Mouse (Mus musculus) heart, adult 2 months (tissue): ENCODE data around the gene 4933415A04Rik. TPM values are rescaled to one million over a fixed set of nuclear protein-coding genes. Genes with fewer than 3 reads are reported as not detected.

ENCODE experiments used
- DNase-seq, 2 experiments: peaks; one replicate each; pipeline ENCODE4 v3.0.0; 2021
- H3K27ac ChIP-seq: fragments of 200-600 bp; 2 replicates; pipeline ENCODE4 v1.8.1; 2022
- H3K27me3 ChIP-seq: fragments of 200-500 bp; 2 replicates; pipeline ENCODE4 v1.6.1; 2012; ENCODE audit warnings: mild to moderate bottlenecking, low read length, inconsistent platforms, mixed read lengths; ENCODE audit not compliant: control insufficient read depth, insufficient read depth
- H3K36me3 ChIP-seq: fragments of 200-500 bp; 2 replicates; pipeline ENCODE4 v1.6.1; 2012; ENCODE audit warnings: low read length, inconsistent platforms; ENCODE audit not compliant: control insufficient read depth, insufficient read depth
- H3K4me1 ChIP-seq: fragments of 200-500 bp; 2 replicates; pipeline ENCODE4 v1.6.1; 2011; ENCODE audit warnings: low read length; ENCODE audit not compliant: control insufficient read depth, insufficient read depth
- H3K4me3 ChIP-seq: fragments of 200-600 bp; 2 replicates; pipeline ENCODE4 v1.8.1; 2022
- H3K79me2 ChIP-seq: fragments of 200-500 bp; replicated peaks from 2 replicates; pipeline ENCODE4 v1.6.1; 2012; ENCODE audit warnings: mild to moderate bottlenecking, inconsistent platforms, low read length, moderate library complexity, mixed read lengths; ENCODE audit not compliant: control insufficient read depth, insufficient read depth
- H3K9ac ChIP-seq: fragments of 200-500 bp; 2 replicates; pipeline ENCODE4 v1.6.1; 2012; ENCODE audit warnings: low read depth, mild to moderate bottlenecking, control low read depth, inconsistent platforms, low read length, mixed read lengths
- CTCF ChIP-seq: fragments of 200-600 bp; IDR thresholded peaks from 2 replicates; pipeline ENCODE4 v1.8.1; 2022; ENCODE audit warnings: antibody characterized with exemption, mild to moderate bottlenecking, moderate library complexity
- EP300 ChIP-seq: fragments of 200-500 bp; IDR thresholded peaks from 2 replicates; pipeline ENCODE4 v1.6.1; 2011; ENCODE audit warnings: low read depth, low read length, control low read depth; ENCODE audit not compliant: insufficient read depth
- POLR2A ChIP-seq: fragments of 200-500 bp; IDR thresholded peaks from 2 replicates; pipeline ENCODE4 v1.6.1; 2011; ENCODE audit warnings: mild to moderate bottlenecking, low read depth, low read length, control low read depth; ENCODE audit not compliant: insufficient read depth
- WGBS: fragments of 180-500 bp; shearing (Covaris S2); methylation state at CpG from one replicate; pipeline ENCODE4 v1.1.7; 2018; 5-methylcytosine and 5-hydroxymethylcytosine counted together
- intact Hi-C: fragments of 180-260 bp; cut with DNase I; formaldehyde crosslinking; loops from one replicate; pipeline ENCODE4 v1.15.1; 2025
- long read RNA-seq: library from polyadenylated mRNA; stranded (forward); transcript quantifications from one replicate; pipeline ENCODE4 v2.0.0, GENCODE M21; 2021
- polyA plus RNA-seq: library from polyadenylated mRNA; depleted of rRNA; stranded (reverse); fragments of >200 nt; gene quantifications from 2 replicates; pipeline ENCODE4 v1.2.3, GENCODE M21; 2012; rRNA removed
- total RNA-seq, 2 experiments: library from RNA; stranded (reverse); gene quantifications; 2 replicates each; pipeline ENCODE4 v1.2.3; 2021

Gene 4933415A04Rik
- total RNA-seq (under 1 TPM; 0.26 to 0.68 TPM), polyA plus RNA-seq (0.23 and 0.29 TPM in 2 replicates)
- long read RNA-seq: 0 reads

DNA sequence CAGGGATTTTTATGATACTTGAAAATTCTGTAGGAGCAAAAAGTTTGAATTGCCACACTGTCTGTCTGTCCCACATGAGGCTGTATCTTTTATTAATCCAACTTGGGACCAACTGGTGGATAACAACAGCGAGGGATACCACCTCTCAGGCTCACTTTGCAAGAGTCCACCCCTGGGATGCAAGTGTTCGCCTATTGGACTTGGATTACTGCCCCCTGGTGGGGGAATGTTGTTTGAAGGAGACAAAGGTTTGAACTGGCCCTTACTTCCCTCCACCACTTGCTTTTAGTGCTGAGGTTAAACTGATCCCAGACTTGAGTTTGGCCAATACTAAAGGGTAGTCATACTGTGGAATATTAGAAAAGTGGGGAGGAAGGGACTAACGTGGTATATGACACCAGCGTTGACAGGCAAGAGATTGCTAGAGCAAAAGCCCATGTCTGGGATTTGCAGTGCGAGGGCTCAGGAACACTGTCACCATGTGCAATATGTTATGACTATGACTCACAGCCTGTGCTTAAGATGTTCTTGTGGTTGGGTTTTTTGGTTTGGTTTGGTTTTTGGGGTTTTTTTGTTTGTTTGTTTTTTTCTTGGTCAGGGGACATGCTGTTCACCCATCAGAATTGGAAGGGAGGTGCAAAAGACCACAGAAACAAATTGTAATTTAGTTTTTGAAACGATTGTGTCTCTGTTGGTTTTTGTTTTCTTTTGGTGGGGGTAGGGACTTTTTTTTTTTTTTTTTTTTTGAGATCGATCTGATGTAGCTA lies at the start of gene 4933415A04Rik:
Gene 4933415A04Rik, plus strand, starts transcription at position 717 of the 767 bp plus-strand sequence.
- H3K27ac ChIP-seq: no peak within 1 kb of the TSS
- no peak within 1 kb of the TSS for H3K4me3 ChIP-seq
- H3K9ac ChIP-seq: no peak within 1 kb of the TSS
- no peaks in the 10 kb centered on the region for H3K79me2 ChIP-seq
- no peaks in the 10 kb centered on the region for H3K36me3 ChIP-seq
- peak; percentile 60 to 69 for DNase-seq
- TF ChIP-seq EP300 (no peak), CTCF (peak; percentile 87), POLR2A (no peak)
- H3K27me3 ChIP-seq: no peaks in the 10 kb centered on the region
- no peaks in the 10 kb centered on the region for H3K4me1 ChIP-seq
- intact Hi-C loops: loop anchor here (1.0 to 5.0 kb wide), 5 partner anchors 16 to 134 kb away; partner anchors contain the start of gene Ccnjl
- 60% methylated on average over 7 of the region's 7 CpGs for WGBS

GRCm38 (mm10) chr11:43537074-43537473 lies 49.8 kb upstream of the 4933415A04Rik start:
- no peaks in the 10 kb centered on the region for H3K27me3 ChIP-seq
- H3K4me3 ChIP-seq: no peak overlapping the region
- H3K9ac ChIP-seq: no peak overlapping the region
- intact Hi-C loops: no loop called here
- no peaks in the 10 kb centered on the region for H3K36me3 ChIP-seq
- H3K4me1 ChIP-seq: no peaks in the 10 kb centered on the region
- H3K27ac ChIP-seq: no peak overlapping the region
- no peak for DNase-seq
- no peak for TF ChIP-seq CTCF
- TF ChIP-seq POLR2A: no peak
- no peak for TF ChIP-seq EP300
- H3K79me2 ChIP-seq: peaks cover 1% of the 10 kb centered on the region; the same call in 1 of the 2 replicates
- 88% methylated on average over 6 of the region's 6 CpGs for WGBS

GRCm38 (mm10) chr11:43539863-43540262 lies 47.0 kb upstream of the 4933415A04Rik start:
- Histone ChIP-seq H3K27me3 (no peaks in the 10 kb centered on the region), H3K79me2 (peaks cover 1% of the 10 kb centered on the region; the same call in 1 of the 2 replicates), H3K9ac (no peak overlapping the region), H3K4me1 (peaks cover 1% of the 10 kb centered on the region; the same call in 1 of the 2 replicates), H3K36me3 (no peaks in the 10 kb centered on the region), H3K27ac (no peak overlapping the region), H3K4me3 (no peak overlapping the region)
- intact Hi-C loops: no loop called here
- DNase-seq: no peak
- TF ChIP-seq POLR2A (no peak), EP300 (no peak), CTCF (no peak)
- WGBS: 51% methylated on average over 6 of the region's 6 CpGs

DNA sequence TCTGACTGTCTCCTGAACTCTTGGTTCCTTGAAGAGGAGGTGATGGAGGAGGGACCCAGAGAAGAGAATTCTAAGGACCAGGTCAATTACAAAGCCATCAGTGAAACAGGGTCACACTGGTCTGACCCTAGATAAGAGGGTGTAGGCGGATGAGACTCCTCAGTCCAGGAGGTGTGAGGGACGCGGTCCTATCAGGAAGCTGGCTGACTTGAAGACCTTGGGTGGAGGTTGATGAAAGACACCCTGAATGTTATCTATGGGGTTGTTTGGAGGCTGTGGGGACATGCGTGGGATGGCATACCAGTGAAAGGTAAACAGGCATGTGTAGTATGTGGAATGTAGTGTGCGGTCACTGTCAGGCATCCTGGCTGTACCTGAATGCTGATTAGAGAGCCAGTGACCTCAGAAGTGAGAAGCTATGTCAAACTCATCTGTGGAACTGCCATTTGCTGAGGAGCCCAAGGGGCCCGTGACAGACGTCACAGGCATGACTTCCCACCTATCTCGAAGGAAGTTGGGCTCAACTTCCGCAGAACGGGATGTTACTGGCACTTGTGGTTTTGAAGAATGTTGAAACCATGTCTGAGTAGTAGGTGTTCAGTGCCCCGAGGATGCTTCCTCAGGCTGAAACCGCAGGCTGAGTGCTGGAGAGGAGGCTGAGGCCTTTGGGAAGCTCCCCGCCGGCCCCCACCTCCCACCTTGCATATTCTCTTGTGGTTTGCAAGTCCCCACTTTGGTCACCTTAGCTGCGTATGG lies 43.0 kb upstream of the 4933415A04Rik start:
- H3K4me1 ChIP-seq: peaks cover 4% of the 10 kb centered on the region
- WGBS: 69% methylated on average over 15 of the region's 15 CpGs
- no peak for DNase-seq

DNA sequence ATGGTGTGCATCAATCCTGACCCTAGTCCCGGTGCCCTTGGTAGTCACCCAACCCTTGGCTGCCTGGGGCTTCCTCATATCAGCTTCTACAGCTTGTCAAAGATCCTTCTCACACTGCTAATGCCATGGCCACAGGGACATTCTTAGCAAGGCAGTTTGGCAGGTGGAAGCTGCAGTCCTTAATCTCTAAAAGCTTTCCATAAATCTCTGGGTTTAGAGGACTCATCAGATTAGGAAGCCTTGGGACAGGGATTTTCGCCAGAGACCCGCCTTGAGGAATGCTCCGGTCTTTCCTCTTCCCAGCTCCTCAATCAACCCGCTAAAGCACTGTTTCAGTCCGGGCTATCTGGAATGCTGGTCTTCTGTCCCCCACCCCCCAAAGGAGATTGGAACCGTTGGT lies 42.0 kb upstream of the 4933415A04Rik start:
- Histone ChIP-seq H3K36me3 (no peaks in the 10 kb centered on the region), H3K4me3 (no peak overlapping the region), H3K27ac (no peak overlapping the region), H3K79me2 (no peaks in the 10 kb centered on the region; the same call in 1 of the 2 replicates), H3K27me3 (no peaks in the 10 kb centered on the region), H3K4me1 (peaks cover 11% of the 10 kb centered on the region), H3K9ac (no peak overlapping the region)
- intact Hi-C loops: no loop called here
- DNase-seq: no peak
- TF ChIP-seq CTCF: no peak
- no peak for TF ChIP-seq EP300
- no peak for TF ChIP-seq POLR2A
- WGBS: 53% methylated on average over 7 of the region's 7 CpGs

More for the DNA sequence above, 43.0 kb upstream of the 4933415A04Rik start:
- no peak overlapping the region for H3K4me3 ChIP-seq
- no peak overlapping the region for H3K9ac ChIP-seq
- H3K79me2 ChIP-seq: no peaks in the 10 kb centered on the region; the same call in 1 of the 2 replicates
- H3K36me3 ChIP-seq: no peaks in the 10 kb centered on the region
- TF ChIP-seq CTCF: no peak
- no peak for TF ChIP-seq EP300
- TF ChIP-seq POLR2A: no peak
- intact Hi-C loops: no loop called here
- no peak overlapping the region for H3K27ac ChIP-seq
- H3K27me3 ChIP-seq: no peaks in the 10 kb centered on the region
